Mouse (Mus musculus): Measurements from ENCODE around the gene Pnldc1.

Gene Pnldc1

GRCm38 (mm10) chr17:12853821-12854220 lies 56.2 kb downstream of the Pnldc1 start:
- no peak for DNase-seq

- no peak for DNase-seq
Observed at GRCm38 (mm10) chr17:12851689-12852088, 58.3 kb downstream of the Pnldc1 start.

GRCm38 (mm10) chr17:12849778-12850382 lies 60.1 kb downstream of the Pnldc1 start:
- no peak for DNase-seq

- DNase-seq = no peak
Observed at GRCm38 (mm10) chr17:12847736-12848135, 62.3 kb downstream of the Pnldc1 start.

- no peak for DNase-seq
Observed at GRCm38 (mm10) chr17:12846474-12846873, 63.6 kb downstream of the Pnldc1 start.

GRCm38 (mm10) chr17:12845862-12846261 lies 64.2 kb downstream of the Pnldc1 start:
- no peak for DNase-seq

GRCm38 (mm10) chr17:12844540-12844939 lies 65.5 kb downstream of the Pnldc1 start:
- no peak for DNase-seq

GRCm38 (mm10) chr17:12843826-12844225 lies 66.2 kb downstream of the Pnldc1 start:
- no peak for DNase-seq

- DNase-seq = no peak
Observed at GRCm38 (mm10) chr17:12839475-12840267, 70.4 kb downstream of the Pnldc1 start.
